Mouse (Mus musculus): Measurements from ENCODE around the gene Rsg1. TPM values are rescaled to one million over a fixed set of nuclear protein-coding genes. Genes with fewer than 3 reads are reported as not detected.

The Rsg1 gene
- total RNA-seq, 2 experiments from 2014 or later: 1.5 to 1.7 TPM

GRCm38 (mm10) chr4:141211646-141212045 is 2.1 kb upstream of the Rsg1 start:
- DNase-seq: no peak

DNA sequence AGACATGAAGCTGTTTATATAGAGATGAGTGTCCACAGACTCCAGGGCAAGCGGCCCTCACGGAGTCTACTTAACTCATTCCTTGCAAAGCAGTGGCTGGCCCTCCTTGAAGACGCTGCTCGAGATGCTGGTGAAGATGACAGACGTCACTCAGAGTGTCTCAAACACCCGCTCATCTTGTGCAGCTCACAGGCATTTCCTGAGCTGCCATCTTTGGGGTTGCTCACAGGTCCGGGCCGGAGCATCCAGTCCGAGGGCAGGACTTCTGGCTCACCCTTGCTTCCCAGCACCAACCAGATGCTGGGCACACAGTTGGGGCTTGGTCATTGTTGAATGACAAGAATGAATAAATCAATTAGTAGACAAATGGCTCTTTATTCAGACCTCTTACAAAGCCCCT is 864 bp upstream of the Rsg1 start:
- DNase-seq: no peak

- DNase-seq: no peak
These were observed 414 bp upstream of the Rsg1 start for GRCm38 (mm10) chr4:141213342-141213741.

- DNase-seq: peak; percentile 53
These were observed 638 bp downstream of the Rsg1 start for GRCm38 (mm10) chr4:141214337-141214851.

DNA sequence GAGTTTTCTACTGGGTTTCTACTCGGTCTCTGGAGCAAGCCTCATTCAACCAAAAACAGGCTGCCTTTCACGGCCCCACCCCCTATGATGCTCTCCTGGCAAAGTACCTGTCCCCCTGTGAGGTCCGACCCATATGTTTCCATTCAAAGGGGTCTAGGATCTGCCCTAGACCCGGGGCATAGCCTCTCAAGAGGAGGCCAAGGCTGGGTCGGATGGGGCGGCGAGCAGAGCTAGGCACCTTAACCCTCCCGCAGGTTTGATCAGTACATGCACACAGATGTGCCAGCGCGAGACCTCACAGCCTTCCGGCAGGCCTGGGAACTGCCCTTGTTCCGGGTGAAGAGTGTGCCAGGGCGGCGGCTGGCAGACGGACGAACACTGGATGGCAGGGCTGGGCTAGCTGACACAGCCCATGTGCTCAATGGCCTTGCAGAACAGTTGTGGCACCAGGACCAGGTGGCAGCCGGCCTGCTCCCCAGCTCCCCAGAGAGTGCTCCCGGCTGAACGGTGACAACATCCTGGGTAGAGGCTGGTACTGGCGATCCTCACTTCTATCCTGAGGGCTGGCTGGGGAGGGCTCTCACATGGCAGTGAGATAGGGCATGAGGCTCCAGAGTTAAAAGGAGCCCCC is 5.9 kb downstream of the Rsg1 start:
- peak; percentile 74 for DNase-seq

GRCm38 (mm10) chr4:141221848-141222247 is 8.1 kb downstream of the Rsg1 start:
- no peak for DNase-seq

DNA sequence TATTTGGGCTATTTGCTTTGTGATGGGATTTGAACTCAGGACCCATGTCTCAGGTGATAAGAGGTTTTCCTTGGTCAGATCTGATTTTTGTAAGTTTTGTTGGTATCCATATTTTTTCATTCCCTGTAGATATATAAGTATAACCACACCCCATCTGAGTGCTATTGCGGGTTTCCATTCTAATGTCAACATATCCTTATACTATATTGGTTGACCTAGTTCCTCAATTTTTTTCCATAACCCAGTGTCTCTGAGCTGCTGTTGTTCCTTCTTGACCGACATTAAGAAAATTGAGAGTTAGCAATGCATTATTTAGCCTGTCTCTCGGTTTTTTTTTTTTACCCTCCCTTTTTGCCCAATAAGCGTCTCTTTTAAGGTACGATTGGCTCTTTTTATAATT is 9.0 kb downstream of the Rsg1 start:
- DNase-seq: no peak

- DNase-seq: no peak
These were observed 14.9 kb downstream of the Rsg1 start for GRCm38 (mm10) chr4:141228687-141229086.

GRCm38 (mm10) chr4:141233196-141233595 is 19.4 kb downstream of the Rsg1 start:
- DNase-seq: no peak

DNA sequence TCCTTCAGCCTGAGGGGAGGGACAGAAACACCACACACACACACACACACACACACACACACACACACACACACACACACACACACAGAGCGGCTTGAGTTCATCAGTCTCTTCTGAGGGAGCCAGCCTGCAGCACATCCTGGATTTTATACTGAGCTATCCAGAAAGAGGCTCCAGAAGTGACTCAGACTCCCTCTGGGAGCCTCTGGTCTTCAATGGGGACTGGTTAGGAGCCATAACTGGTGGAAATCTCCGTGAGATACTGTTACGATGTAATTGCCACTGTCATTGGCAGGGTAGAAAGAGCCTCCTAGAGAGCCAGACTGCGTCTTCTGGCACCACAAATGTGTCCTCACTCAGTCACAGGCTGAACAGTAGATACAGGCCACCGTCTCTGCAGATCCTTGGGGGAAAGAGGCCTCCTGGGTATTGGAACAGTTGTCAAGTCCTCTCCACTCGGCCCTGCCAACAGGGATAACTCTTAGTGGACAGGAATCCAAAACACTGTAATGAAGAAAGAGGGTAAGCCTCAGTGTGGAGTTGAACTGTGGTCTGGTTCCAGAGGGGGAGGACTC is 21.9 kb downstream of the Rsg1 start:
- DNase-seq: no peak

GRCm38 (mm10) chr4:141236856-141237255 is 23.1 kb downstream of the Rsg1 start:
- DNase-seq: no peak

DNA sequence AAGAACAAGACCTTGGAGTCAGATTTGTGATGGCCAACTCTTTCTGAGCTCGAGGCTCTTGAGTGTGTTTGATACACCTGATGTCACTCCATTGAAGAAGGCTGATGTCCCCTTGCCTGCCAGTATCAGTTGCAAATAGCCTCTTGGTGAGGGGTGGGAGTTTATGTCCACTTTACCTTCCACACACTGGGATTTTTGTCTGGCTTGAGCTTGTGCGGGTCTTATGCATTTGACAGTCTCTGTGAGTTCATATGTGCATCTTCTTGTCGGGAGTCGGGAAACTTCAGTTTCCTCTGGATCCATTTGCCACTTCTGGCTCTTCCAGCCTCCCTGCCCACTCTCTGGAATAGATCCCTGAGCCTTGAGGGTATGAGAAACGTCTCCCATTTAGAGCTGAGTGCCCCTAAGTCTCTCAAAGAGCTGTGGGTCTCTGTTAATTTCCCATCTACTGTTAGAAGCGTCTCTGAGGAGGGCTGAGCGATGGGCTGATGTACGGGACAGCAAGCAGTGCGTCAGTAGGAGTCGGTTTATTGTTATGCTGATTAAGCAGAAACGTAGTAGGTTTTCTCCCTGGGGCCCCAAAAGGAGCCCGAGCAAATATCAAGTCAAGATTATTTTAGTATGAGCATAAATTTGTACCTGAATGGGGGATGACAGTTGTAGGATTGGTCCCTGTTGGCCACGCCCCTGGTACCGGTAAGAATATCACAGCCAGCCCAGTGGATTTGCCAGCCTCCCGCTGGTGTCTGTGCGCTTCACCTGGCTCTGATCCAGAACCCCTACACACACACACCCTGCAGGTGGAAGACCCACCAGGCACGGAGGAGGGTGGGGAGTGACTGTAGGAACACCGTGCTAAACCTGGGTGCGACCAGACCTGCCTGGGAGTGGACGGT is 25.0 kb downstream of the Rsg1 start:
- no peak for DNase-seq

- peak; percentile 96 for DNase-seq
These were observed 25.8 kb downstream of the Rsg1 start, which contains the start of gene Arhgef19 for GRCm38 (mm10) chr4:141239388-141240125. Arhgef19 (plus strand) TSS chr4:141239499.

- peak; percentile 86 for DNase-seq
These were observed 26.9 kb downstream of the Rsg1 start for GRCm38 (mm10) chr4:141240617-141241016.

DNA sequence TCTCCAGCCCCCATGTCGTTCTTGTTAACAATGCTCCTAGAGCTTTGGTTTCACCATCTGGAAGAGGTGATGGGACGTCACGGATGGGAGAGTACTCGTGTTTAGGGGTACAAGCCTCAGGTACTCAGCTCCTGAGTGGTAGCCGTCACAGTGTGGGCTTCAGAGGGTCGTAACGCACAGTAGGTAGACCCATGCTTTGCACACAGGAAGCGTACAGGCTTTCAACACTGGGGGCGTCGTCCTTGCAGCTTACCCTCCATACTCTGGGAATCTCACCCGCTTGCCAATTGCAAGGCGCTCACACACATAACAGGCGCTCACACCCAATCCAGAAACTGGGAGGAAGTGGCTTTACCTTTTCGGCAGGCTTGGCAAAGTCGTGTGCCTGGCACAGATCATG is 28.1 kb downstream of the Rsg1 start:
- no peak for DNase-seq

- peak; percentile 68 for DNase-seq
These were observed 29.0 kb downstream of the Rsg1 start for GRCm38 (mm10) chr4:141242651-141243241.

DNA sequence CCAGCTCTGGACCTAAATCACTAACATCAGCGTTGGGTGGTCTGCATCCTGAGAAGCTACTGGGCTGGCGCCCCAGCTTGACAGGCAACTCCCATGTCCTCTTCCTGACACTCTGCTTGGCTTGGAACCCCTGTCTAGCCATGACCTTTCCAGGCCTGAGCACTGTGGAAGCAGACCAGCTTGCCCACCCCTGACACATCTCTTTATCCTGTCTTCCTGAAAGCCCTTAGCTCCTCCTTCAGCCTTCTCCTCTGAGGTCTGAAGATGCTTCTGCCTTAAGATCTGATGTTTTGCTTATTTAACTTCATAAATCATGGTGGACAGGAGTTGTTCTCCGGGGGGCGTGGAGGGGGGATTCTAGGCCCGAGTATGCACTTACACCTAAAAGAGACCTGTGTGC is 29.9 kb downstream of the Rsg1 start:
- DNase-seq: no peak

DNA sequence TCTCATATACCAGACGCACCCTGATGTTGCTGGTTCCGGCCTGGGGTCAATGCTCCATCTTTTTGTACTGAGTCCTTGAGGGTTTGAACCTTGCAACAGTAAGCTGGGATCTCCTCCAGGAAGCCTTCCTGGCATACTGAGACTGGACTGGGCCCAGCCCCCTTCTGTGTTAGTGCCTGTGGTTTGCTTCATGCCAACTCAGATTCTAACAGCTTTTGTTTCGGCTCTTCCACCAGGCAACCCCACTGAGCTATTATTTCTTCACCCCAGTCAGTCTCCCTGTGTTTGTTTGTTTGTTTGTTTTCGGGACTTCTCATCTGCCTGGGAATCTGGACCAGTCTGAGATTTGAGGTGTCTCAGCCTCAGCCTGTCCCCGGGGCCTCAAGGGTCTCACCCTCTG is 30.6 kb downstream of the Rsg1 start:
- no peak for DNase-seq

- peak; percentile 91 for DNase-seq
These were observed 31.2 kb downstream of the Rsg1 start for GRCm38 (mm10) chr4:141244931-141245425.

DNA sequence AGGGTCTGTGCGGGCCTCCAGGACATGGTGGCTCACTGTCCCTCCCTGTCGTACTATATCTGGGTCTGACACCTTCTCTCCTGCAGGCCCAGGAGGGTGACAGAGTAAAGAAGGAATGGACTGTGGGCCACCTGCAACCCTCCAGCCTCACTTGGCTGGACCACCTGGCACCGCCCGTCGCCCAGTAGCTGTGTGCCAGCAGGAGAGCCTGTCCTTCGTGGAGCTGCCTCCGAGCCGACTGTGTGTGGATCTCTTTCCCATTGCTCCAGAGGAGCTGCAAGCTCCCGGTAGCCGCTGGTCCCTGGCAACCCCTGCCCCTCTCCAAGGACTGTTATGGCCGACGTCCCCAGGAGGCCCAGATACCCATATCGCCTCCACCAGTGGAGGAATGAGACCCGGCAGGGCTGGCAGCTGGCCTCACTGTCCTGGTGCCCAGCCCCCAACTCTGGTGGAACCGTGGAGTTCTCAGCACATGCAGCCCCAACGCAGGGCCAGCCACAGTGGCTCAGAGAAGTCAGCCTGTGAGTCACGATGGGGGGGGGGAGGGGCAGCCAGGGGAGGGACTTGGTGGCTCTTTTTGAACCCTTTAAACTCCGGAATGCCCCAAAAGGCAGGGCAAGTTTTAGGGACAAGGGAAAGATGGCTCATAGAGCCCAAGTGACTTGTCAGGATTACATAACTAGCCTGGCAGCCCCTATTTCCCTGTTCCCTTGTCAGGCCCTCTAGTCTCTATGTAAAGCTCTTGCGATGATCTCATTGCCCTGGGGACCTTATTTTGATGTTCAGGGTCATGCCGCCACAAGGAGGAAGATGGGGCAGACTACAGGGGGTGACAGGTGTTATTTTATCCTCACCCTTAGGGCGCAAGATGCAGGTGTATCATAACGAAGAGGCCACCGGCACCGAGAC is 32.6 kb downstream of the Rsg1 start:
- DNase-seq: peak; percentile 59

DNA sequence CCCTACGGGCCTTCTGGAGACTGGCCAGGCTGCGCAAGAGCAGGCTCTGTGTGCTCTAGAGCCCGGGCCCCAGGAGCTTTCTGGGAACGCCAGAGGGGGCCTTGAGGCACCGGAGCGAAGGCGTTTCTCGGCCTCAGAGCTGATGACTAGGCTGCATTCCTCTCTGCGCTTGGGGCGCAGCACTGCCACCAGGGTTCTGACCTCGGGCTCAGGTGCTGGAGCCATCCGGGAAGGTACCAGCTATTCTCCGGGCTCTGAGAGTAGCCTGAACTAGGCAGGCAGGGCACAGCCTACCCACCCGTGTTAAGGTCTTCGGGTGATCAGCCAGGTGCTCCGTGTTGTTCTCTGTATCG is 33.2 kb downstream of the Rsg1 start:
- peak; percentile 51 for DNase-seq

All from adrenal gland, postnatal 10 days (tissue).